Mouse (Mus musculus) frontal cortex, postnatal 36 days (tissue): ENCODE results near the gene Gm21366.
"Not testable (repeated sequence)": the region's sequence is repeated elsewhere in the genome, so short reads cannot be mapped to it uniquely, and the experiment has no call there.

Experiments
- DNase-seq, 2 experiments: peaks; one replicate each; pipeline ENCODE4 v3.0.0; 2022; ENCODE audit warnings: low spot score in 2 of 2

Gene Gm21366

GRCm38 (mm10) chrY:22861156-22861555 is at the start of gene Gm21366:
Gene Gm21366, minus strand, starts transcription at chrY:22861256.
- not testable (repeated sequence) for DNase-seq
